Mouse (Mus musculus) adrenal gland, postnatal 36 days (tissue): ENCODE measurements around the gene Syne4. TPM values are rescaled to one million over a fixed set of nuclear protein-coding genes. Genes with fewer than 3 reads are reported as not detected.

Source experiments
- DNase-seq, 2 experiments: peaks; one replicate each; pipeline ENCODE4 v3.0.0; 2021; ENCODE audit warnings: mixed read lengths in 1 of 2
- total RNA-seq, 2 experiments: library from RNA; stranded (reverse); gene quantifications; 2 replicates each; pipeline ENCODE4 v1.2.3; 2021

The Syne4 gene
- total RNA-seq, 2 experiments from 2014 or later: 21.8 to 49.1 TPM

- no peak for DNase-seq
Observed at GRCm38 (mm10) chr7:30328379-30328778, 13.8 kb downstream of the Syne4 start.

GRCm38 (mm10) chr7:30331887-30332286, 17.3 kb downstream of the Syne4 start:
- peak; percentile 72 to 82 for DNase-seq

- DNase-seq: no peak
Observed at GRCm38 (mm10) chr7:30332622-30333259, 18.1 kb downstream of the Syne4 start.

DNA sequence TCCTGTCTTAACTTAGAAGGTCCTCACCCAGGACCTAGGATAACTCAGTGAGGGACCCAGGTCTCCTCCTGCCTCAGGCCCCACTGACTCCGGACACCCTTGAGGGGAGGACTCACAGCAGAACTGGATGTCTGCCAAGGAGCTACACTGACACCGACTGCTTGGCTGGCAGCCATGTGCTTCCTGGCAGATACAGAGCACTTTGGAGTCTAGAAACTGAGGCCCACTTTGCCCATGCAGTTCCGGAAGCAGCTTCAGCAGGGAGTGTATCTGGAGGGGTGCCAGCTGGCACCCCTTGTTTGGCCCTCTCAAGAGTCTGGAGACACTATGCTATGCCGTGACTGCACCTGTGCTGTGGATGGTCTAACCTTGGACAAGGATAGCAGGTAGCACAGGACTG, 18.8 kb downstream of the Syne4 start:
- peak; percentile 89 to 91 for DNase-seq

- no peak for DNase-seq
Observed at GRCm38 (mm10) chr7:30334563-30334962, 20.0 kb downstream of the Syne4 start.

GRCm38 (mm10) chr7:30335688-30336087, 21.1 kb downstream of the Syne4 start:
- DNase-seq: no peak

DNA sequence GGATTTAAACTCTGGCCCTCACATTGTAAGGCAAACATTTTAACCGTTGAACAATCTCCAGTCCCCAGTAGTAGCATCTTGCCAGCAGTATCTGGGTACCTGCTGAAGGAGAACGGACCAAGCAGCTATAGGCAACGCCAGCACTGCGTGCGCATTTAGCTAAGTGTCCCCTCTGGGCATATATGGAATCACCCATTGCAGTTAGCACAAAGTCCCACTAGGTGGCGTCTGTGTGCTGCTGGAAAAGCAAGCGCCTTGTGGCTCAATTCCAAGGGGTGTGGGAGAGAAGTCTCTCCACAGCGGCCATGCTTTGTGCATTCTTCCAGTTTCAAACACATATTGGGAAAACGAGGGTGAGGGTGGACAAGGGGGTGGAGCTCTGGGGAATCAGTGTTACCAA, 21.8 kb downstream of the Syne4 start:
- peak; percentile 82 to 84 for DNase-seq

GRCm38 (mm10) chr7:30339432-30340109, 25.0 kb downstream of the Syne4 start:
- no peak for DNase-seq

GRCm38 (mm10) chr7:30346635-30347379, 32.2 kb downstream of the Syne4 start:
- DNase-seq: peak; percentile 80 to 85

- DNase-seq: peak; percentile 63 to 81
Observed at GRCm38 (mm10) chr7:30347828-30348227, 33.2 kb downstream of the Syne4 start.

DNA sequence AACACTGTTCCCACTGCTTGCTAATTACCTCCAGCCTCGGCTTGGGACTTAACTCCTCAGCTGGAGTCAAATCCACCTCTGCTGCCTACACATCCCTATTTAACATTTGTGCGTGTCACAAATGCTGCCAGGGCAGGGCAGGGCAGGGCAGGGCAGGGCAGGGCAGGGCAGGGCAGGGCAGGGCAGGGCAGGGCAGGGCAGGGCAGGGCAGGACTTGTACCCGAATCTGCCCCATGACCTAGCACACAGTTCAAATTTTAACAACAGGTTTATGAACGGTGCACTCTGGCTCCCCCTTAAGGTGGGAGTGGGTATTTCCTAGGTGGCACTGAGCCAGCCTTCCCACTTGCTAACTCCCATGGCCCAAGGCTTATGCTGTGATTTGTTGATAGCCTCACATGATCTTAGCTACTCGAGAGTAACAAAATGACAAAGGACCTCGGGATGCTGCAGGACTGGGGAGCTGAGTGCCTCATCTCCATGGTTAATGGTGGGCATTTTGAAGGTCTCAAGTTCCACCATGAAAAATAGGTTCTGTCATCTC, 38.7 kb downstream of the Syne4 start:
- peak; percentile 65 to 77 for DNase-seq

- peak in 1 of 2 experiments; percentile 35 for DNase-seq
Observed at GRCm38 (mm10) chr7:30354059-30354458, 39.5 kb downstream of the Syne4 start.

DNA sequence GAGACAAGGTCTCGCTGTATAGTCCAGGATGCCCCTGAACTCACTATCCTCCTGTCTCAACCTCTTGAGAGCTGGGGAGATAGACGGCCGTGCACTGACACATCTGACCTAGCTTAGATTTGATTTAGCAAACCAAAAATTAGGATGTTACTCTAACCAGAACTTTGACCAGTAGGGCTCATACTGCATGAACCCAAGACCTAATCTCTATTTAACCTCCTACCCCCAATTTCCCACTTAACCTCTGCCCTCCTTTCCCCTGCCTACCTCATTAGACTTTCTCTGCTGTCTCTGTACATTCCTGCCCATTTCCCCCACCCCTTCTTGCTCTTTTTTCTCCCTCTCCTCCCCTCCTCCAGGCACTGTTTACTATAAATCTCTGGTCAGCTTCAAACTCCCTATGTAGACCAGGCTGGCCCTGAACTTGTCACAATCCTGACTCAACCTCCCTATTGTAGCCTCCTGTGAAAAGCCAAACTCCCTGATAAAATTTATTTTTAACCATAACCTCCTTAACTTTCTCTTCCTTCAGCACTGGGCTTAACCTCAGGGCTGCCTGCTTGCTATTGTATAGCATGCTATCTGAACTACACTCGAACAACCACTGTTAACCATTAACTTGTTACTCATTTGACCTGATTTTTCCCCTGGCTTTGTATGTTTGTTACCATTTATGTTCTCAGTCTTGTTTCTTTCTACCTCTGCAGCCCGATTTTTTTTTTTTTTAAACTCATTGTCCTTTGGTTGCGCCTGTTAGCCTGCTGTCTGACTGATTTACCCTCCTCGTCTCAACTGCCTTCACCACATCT, 44.0 kb downstream of the Syne4 start:
- DNase-seq: no peak

DNA sequence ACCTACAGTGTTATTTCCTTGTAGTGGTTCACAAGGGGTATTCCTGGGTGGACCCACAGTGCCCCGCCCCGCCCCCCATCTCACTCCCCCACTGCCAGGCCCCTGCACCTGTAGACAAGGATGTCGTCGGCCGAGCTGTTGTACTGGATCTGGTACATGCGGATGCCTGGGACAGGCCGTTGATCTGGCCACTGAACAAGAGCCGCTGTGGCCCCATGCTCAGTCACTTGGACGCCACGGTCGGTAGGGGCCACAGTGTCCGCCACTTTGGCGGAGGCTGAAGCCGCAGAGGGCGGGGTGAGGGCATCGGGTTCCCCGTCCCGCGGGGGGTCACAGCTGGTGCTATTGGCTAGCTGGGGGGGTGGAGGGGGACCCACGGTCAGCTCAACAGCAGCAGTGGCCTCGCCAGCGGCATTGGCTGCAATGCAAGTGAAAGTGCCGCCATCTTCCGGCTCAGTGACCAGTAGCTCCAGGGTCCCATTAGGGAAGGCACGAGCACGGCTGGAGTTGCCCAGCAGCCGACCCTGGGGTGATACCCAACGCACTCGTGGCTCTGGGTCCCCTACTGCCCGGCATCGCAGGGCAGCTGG, 44.8 kb downstream of the Syne4 start:
- DNase-seq: no peak

DNA sequence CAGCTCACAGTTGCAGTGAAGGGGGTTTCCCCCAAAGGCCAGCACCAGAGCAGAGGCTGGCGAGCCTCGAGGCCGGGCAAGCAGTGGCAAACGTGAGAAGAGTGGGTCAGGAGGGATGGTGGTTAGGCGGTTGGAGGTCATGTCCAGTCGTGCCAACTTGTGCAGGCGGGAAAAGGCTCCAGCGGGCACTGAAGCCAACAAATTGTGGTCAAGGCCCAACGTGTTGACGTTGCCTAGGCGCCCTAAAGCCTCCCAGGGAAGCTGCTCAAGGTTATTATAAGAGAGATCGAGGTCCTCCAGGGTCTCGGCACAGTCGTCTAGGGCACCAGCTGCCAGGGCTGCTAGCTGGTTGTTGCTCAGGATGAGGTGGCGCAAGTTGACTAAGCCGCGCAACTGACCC, 45.4 kb downstream of the Syne4 start:
- DNase-seq: peak; percentile 33 to 81

DNA sequence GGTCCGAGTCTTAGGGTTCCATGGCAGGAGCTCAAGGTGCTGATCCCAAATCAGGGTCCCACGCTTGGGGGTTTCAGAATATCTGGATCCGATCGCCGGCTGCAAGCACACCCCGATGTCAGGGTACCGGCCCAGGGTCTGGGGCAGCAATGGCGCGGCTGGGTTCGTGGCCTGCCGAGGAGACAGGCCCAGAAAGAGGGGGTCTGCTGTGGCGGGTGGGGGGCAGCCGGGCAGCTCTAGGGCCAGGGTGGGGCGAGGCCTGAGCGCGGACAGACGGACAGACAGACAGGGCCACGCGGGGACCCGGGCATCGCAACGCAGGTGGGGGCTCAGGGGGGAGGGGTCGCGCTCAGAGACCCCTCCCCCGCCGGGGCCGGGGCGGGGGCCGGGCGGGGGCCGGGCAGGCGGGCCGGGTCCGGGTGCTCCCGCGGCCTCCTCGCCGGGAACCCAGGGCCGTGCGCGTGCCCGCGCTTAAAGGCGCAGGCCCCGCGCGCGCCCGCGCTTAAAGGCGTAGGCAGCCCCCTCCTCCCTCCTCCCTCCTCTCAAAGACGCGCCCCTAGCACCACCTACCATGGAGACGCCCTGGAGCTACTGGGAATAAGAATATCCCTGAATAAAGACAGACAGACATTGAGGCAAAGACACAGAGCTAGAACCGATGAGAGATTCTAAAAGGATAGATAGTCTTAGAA, 48.2 kb downstream of the Syne4 start, which contains the start of gene Lrfn3:
Gene Lrfn3, minus strand, starts transcription at position 121 of the 692 bp plus-strand sequence.
- DNase-seq: peak; percentile 51 to 76

GRCm38 (mm10) chr7:30363344-30363738, 48.7 kb downstream of the Syne4 start:
- DNase-seq: no peak

DNA sequence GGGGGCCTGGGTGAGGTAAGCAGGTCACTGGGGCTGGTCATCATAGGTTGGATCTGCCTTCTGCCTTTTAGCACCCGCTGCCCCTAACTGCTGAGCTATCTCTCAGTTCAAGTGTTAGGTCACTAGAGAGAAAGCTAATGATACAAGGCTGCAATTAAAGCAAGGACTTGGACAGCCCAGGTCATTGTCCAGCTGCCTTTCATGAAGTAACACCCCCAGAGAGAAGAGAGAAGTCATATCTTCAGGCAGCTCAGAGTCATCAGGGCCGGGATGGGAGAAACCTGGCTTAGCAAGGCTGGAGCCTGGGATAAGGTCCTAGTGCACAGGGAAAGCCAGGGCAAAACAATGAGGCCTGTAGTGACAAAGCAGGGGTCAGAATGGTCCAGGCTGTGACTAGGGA, 52.9 kb downstream of the Syne4 start:
- DNase-seq: no peak
